Mouse (Mus musculus) stomach, postnatal 0 days (tissue): ENCODE measurements around the gene Ttc41.

ENCODE experiments used
- CTCF ChIP-seq: IDR thresholded peaks from 2 replicates; pipeline ENCODE4 v1.5.1; 2016; ENCODE audit warnings: antibody characterized with exemption, low read depth, mild to moderate bottlenecking, moderate library complexity
- EP300 ChIP-seq: optimal IDR thresholded peaks from 2 replicates; pipeline ENCODE3; 2016; ENCODE audit warnings: antibody characterized with exemption

- no peak for TF ChIP-seq CTCF
- no peak for TF ChIP-seq EP300
Measured at GRCm38 (mm10) chr10:86815133-86815532, 109.5 kb downstream of the Ttc41 start.
